Mouse (Mus musculus) stomach, embryonic 14.5 days (tissue): ENCODE results near the gene Cd151. TPM values are rescaled to one million over a fixed set of nuclear protein-coding genes. Genes with fewer than 3 reads are reported as not detected.
A peak's percentile ranks its signal among the peaks of the same experiment; 100 is the strongest.

Source experiments
- ATAC-seq: fragments of 200-750 bp; cut with Nextera tagmentation; 2 replicates; pipeline ENCODE4 v1.8.0; 2017; ENCODE audit warnings: low read depth, moderate TSS enrichment; ENCODE audit not compliant: insufficient number of reproducible peaks, insufficient read depth, low FRiP score
- H3K27ac ChIP-seq: fragments of 300-500 bp; sonication (generic); 2 replicates; pipeline ENCODE4 v1.5.1; 2014; ENCODE audit warnings: mild to moderate bottlenecking, low read length, moderate library complexity, mixed read lengths
- H3K27me3 ChIP-seq: fragments of 300-500 bp; sonication (generic); 2 replicates; pipeline ENCODE4 v1.6.1; 2014; ENCODE audit warnings: low read length, control low read depth, mixed read lengths; ENCODE audit not compliant: control insufficient read depth, insufficient read depth
- H3K36me3 ChIP-seq: fragments of 300-500 bp; sonication (generic); 2 replicates; pipeline ENCODE4 v1.6.1; 2014; ENCODE audit warnings: mild to moderate bottlenecking, control low read depth, low read length, moderate library complexity, mixed read lengths; ENCODE audit not compliant: control insufficient read depth, insufficient read depth
- H3K4me1 ChIP-seq: fragments of 300-500 bp; sonication (generic); 2 replicates; pipeline ENCODE4 v1.6.1; 2014; ENCODE audit warnings: low read length, control low read depth, mixed read lengths; ENCODE audit not compliant: control insufficient read depth, insufficient read depth
- H3K4me2 ChIP-seq: fragments of 300-500 bp; sonication (generic); replicated peaks from 2 replicates; pipeline ENCODE4 v1.6.1; 2014; ENCODE audit warnings: low read depth, low read length, control low read depth
- H3K4me3 ChIP-seq: fragments of 300-500 bp; sonication (generic); 2 replicates; pipeline ENCODE4 v1.5.1; 2014; ENCODE audit warnings: low read depth, low read length, control low read depth
- H3K9ac ChIP-seq: fragments of 300-500 bp; sonication (generic); replicated peaks from 2 replicates; pipeline ENCODE4 v1.6.1; 2014; ENCODE audit warnings: low read depth, mild to moderate bottlenecking, control low read depth, low read length, moderate library complexity, mixed read lengths
- H3K9me3 ChIP-seq: fragments of 300-500 bp; sonication (generic); 2 replicates; pipeline ENCODE4 v1.6.1; 2016; ENCODE audit warnings: low read depth, low read length, control low read depth; ENCODE audit not compliant: control insufficient read depth
- WGBS: fragments of 180-500 bp; shearing (Covaris S2); extraction: QIAGEN DNeasy Blood & Tissue Kit; methylation state at CpG from one replicate; pipeline ENCODE4 v1.1.7; 2014; 5-methylcytosine and 5-hydroxymethylcytosine counted together
- polyA plus RNA-seq: library from polyadenylated mRNA; unstranded; fragments of >200 nt; fragmentation: Nextera tagmentation; extraction: Ambion mirVana; gene quantifications from 2 replicates; pipeline ENCODE4 v1.2.1, GENCODE M21; 2014

Cd151 gene
- polyA plus RNA-seq, 1 experiment from 2014 or later, result 94.0 TPM

DNA sequence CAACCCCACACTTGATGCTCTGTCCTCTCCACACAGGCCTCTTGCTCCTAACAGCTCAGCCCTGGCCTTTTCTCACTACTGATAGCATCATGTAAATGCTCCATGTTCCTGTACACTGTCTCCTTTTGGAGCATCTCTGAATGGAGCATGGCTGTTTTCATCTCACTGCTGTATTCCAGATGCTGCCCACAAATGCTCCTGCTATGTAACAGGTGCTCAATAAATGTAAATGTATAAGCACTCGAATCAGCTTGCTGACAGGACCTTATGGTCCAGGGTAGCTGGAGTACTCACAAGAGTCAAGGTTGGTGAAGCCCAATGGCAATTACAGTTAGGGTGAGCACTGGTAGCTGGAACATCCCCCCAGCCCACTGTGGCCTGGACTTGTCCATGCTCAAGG lies 4.0 kb downstream of the Cd151 start:
- peaks cover 31% of the 10 kb centered on the region for H3K36me3 ChIP-seq
- WGBS, result 79% methylated on average over 1 of the region's 1 CpGs
- H3K4me1 ChIP-seq, result peaks cover 29% of the 10 kb centered on the region
- H3K27ac ChIP-seq, result no peak overlapping the region
- H3K4me3 ChIP-seq, result no peak overlapping the region
- H3K4me2 ChIP-seq, result no peak overlapping the region
- H3K9ac ChIP-seq, result no peak overlapping the region
- no peaks in the 10 kb centered on the region for H3K27me3 ChIP-seq
- no peak for ATAC-seq
- no peaks in the 10 kb centered on the region for H3K9me3 ChIP-seq

DNA sequence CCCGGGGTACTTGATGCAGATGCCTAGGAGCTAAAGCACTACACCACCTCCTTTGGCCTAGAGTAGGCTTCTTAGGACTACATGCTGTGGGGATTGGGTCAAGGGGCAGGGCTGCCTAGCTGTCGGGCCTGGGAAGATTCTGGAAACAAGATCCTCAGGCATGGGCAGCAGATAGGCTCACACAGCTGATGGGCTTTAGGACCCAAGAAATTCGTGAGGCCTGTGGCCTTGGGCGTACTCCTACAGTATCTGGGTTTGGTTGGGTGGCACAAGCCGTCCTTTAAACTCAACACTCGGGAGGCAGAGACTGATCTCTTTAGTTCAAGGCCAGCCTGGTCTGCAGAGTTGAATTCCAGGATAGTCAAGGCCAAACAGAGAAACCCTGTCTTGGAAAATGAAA lies 5.0 kb downstream of the Cd151 start:
- Histone ChIP-seq H3K36me3 (peaks cover 31% of the 10 kb centered on the region), H3K4me2 (no peak overlapping the region), H3K4me1 (peaks cover 31% of the 10 kb centered on the region), H3K9ac (no peak overlapping the region), H3K27ac (no peak overlapping the region), H3K27me3 (no peaks in the 10 kb centered on the region), H3K4me3 (no peak overlapping the region), H3K9me3 (no peaks in the 10 kb centered on the region)
- WGBS, result 71% methylated on average over 6 of the region's 6 CpGs
- ATAC-seq, result no peak

DNA sequence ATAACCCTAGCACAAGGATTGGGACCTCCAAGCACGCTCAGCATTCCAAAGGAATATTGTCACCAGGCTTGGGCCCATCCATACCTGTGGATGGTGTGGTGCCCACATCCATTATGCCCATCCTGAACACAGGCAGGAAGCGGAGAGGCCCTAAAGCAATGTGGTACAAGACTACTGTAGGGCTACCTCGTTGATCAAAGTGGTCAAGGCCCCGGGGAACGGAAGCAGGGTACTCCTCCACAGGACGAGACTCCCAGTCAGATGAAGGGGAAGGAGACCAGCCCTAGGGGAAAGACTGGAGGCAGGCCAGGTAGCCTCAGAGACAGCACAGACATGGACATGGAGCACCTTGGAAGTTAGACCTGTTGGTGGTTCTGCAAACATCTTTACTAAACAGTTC lies 5.6 kb downstream of the Cd151 start:
- Histone ChIP-seq H3K9me3 (no peaks in the 10 kb centered on the region), H3K36me3 (peaks cover 31% of the 10 kb centered on the region), H3K4me1 (peaks cover 36% of the 10 kb centered on the region), H3K4me3 (no peak overlapping the region), H3K27ac (no peak overlapping the region), H3K27me3 (no peaks in the 10 kb centered on the region), H3K4me2 (no peak overlapping the region), H3K9ac (no peak overlapping the region)
- no peak for ATAC-seq
- 80% methylated on average over 6 of the region's 6 CpGs for WGBS

DNA sequence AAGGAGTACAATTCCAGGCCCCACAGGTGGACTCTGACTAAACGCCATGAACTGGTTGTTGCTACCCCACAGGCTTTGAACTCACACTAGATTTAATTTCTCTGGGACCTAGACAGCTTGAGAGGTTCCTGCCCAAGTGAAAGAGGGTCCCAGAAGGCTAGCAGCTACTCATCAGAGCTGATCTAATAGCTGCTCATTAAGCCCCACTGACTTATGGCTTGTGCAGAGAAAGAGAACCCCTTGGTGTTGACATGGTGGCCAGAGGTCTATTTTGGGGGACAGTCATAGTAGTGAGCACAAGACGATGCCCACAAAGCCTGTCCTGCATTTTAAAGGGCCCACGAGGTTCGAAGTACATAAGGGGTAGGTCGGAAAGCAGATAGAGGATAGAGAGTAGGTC lies 7.0 kb downstream of the Cd151 start:
- peaks cover 31% of the 10 kb centered on the region for H3K36me3 ChIP-seq
- no peak overlapping the region; the same call in 1 of the 2 replicates for H3K27ac ChIP-seq
- H3K27me3 ChIP-seq, result no peaks in the 10 kb centered on the region
- ATAC-seq, result no peak
- H3K9ac ChIP-seq, result peak overlapping the region; percentile 76
- peak overlapping the region; percentile 75 for H3K4me3 ChIP-seq
- H3K9me3 ChIP-seq, result no peaks in the 10 kb centered on the region
- WGBS, result 12% methylated on average over 5 of the region's 5 CpGs
- H3K4me2 ChIP-seq, result peak overlapping the region; percentile 88
- H3K4me1 ChIP-seq, result peaks cover 31% of the 10 kb centered on the region

DNA sequence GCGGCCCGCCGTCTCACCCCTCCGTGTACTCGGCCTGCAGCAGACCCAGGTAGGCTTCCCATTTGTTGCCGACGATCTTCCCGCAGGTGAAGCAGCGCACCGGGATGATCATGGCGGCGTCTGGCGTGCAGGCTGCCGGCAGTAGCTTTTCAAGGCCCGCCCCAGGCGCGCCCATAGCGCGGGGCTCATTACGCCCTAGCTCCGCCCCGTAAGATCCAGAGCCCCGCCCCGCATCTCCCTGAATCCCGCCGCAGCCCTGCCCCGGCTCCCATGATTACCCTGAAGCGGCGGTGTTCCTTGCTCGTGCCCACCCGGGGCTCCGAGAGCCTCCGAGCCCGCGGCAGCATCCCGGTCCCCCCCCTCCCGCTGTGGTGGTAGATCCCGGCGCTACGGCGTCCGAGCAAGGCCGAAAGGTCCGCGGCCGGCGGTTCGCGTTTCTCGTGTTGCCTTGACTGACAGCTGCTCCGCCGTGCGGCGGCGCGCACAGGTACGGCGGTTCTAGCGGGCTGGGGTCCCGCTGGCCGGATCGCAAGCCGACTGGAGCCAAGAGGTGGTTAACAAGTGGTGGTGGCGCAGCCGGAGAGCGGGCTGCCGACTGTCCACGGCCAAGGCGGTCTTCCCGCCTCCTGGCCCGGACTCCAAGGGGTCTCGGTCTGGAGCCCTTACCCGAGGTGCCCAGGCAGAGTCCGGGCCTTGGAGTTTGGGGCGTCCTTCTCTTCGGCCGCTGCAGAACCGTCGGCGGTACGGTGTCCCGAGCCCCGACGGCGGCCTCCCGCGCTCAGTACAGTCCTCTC lies 8.0 kb downstream of the Cd151 start, which contains the start of the genes Polr2l and Tspan4:
Gene Polr2l (minus strand): TSS at position 122 of the 794 bp plus-strand sequence.
Gene Tspan4 (plus strand): TSS at position 230 of the 794 bp plus-strand sequence.
- H3K27ac ChIP-seq, result peak within 1 kb of the TSS; percentile 95
- peak within 1 kb of the TSS; percentile 75 for H3K4me3 ChIP-seq
- ATAC-seq, result peak; percentile 69
- H3K36me3 ChIP-seq, result peaks cover 25% of the 10 kb centered on the region
- peaks cover 27% of the 10 kb centered on the region for H3K4me1 ChIP-seq
- WGBS, result under 1% methylated on average over 80 of the region's 87 CpGs
- no peaks in the 10 kb centered on the region for H3K9me3 ChIP-seq
- peak within 1 kb of the TSS; percentile 88 for H3K4me2 ChIP-seq
- peak within 1 kb of the TSS; percentile 76 for H3K9ac ChIP-seq
- H3K27me3 ChIP-seq, result no peaks in the 10 kb centered on the region

DNA sequence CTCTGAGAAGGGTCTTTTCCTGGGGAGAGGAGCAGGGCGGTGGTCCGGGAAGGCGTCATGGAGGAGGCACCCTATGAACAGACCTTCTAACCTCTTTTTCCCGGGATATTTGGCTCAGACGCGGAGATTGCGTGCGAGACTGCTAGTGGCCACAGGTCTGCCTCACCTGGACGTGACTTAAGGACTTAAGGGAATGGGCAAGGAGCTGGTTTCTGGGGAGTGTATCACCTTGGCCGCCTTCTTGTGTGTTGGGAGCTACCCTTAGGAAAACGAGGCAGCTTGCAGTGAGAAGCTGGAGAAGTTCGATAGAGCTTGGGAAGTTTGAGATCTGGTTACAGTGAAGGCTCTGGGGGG lies 8.6 kb downstream of the Cd151 start:
- ATAC-seq, result no peak
- H3K9me3 ChIP-seq, result no peaks in the 10 kb centered on the region
- WGBS, result 1% methylated on average over 12 of the region's 12 CpGs
- H3K4me1 ChIP-seq, result peaks cover 27% of the 10 kb centered on the region
- no peaks in the 10 kb centered on the region for H3K27me3 ChIP-seq
- H3K4me3 ChIP-seq, result peak overlapping the region; percentile 75
- H3K36me3 ChIP-seq, result peaks cover 19% of the 10 kb centered on the region
- H3K4me2 ChIP-seq, result peak overlapping the region; percentile 88
- H3K27ac ChIP-seq, result peak overlapping the region; percentile 95
- peak overlapping the region; percentile 76 for H3K9ac ChIP-seq

DNA sequence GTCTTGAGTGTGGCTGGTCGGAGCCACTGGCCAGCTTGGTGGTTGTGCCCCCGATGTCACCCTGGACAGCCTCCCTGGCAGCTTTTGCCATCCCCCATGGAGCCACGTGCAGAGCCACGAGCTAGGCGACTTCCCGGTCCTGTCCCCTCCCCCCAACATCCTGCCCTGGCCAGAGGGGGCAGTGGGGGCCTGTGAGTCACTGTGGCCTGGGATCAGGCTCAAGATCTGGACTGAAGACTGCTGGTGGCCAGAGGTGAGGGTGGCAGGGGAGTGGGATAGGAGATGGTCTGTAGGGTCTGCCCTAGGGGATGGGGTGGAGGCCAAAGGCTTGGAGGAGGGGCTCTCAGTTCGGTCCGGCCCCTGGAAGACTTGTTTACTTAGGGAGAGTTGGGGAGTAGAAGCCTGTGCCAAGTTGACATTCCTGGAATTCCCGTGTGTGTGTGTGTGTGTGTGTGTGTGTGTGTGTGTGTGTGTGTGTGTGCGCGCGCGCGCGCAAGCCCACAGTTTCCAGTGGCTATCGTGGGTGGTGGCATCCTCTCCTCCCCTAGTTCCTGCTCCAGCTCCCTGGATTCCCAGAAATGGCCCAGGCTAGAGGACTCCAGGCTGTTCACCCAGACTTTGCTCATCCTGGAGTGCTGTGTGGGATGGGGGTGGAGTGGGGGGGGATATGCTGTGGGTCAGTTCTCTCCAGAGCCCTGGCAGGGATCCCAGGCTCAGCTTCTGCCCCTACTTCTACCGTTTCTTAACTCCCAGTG lies 9.2 kb downstream of the Cd151 start:
- peak overlapping the region; percentile 88 for H3K4me2 ChIP-seq
- H3K27ac ChIP-seq, result peak overlapping the region; percentile 95
- H3K4me3 ChIP-seq, result peak overlapping the region; percentile 75
- H3K9me3 ChIP-seq, result no peaks in the 10 kb centered on the region
- peak overlapping the region; percentile 76; the same call in 1 of the 2 replicates for H3K9ac ChIP-seq
- ATAC-seq, result peak; percentile 74
- no peaks in the 10 kb centered on the region for H3K27me3 ChIP-seq
- WGBS, result under 1% methylated on average over 17 of the region's 17 CpGs
- peaks cover 27% of the 10 kb centered on the region for H3K4me1 ChIP-seq
- peaks cover 13% of the 10 kb centered on the region for H3K36me3 ChIP-seq

DNA sequence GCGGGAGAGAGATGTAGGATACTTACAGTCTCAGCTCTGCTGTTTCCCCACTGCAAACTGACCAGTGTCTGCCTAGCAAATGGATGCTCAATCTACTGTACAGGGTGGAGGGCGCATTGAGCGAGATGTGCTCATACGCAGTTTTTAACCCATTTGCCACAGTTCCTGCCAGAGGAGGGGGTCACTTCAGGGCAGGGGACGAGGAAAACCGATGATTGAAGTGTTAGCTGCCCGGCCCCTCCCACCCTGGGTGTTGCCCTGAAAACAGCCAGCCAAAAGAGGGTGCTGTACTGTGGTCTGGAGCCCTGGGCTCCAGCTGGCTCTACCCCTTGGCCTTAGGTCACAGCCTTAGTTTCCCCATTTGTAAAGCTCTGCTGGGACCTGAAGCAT lies 9.8 kb downstream of the Cd151 start:
- Histone ChIP-seq H3K36me3 (peaks cover 10% of the 10 kb centered on the region), H3K4me1 (peaks cover 27% of the 10 kb centered on the region)

More for the DNA sequence above, 9.8 kb downstream of the Cd151 start:
- no peak for ATAC-seq
- peak overlapping the region; percentile 88 for H3K4me2 ChIP-seq
- WGBS, result 5% methylated on average over 7 of the region's 7 CpGs
- H3K27me3 ChIP-seq, result no peaks in the 10 kb centered on the region
- 0 out of 2 replicates have a peak overlapping the region, but pooled peaks have one; percentile 11 for H3K9ac ChIP-seq
- peak overlapping the region; percentile 95 for H3K27ac ChIP-seq
- peak overlapping the region; percentile 75 for H3K4me3 ChIP-seq
- H3K9me3 ChIP-seq, result no peaks in the 10 kb centered on the region
